Mouse (Mus musculus): ENCODE results near the gene Hist1h1a.

- TF ChIP-seq CHD1 (IDR thresholded peaks at IDR 0.05; ENCODE audit: low read depth, low read length) (peak; percentile 92; the same call in 1 of the 2 replicates), POLR2A (IDR thresholded peaks at IDR 0.05; ENCODE audit: low read depth, low read length) (peak; percentile 98), RCOR1 (conservative IDR thresholded peaks at IDR 0.05; ENCODE audit: low read depth, low read length) (peak; percentile 43), CTCF (conservative IDR thresholded peaks at IDR 0.05 in 1 of 2, IDR thresholded peaks at IDR 0.05 in 1 of 2; ENCODE audit: low read depth in 2 of 2, low read length in 2 of 2) (no peak), MAX (IDR thresholded peaks at IDR 0.05; ENCODE audit: low read length) (no peak), RAD21 (IDR thresholded peaks at IDR 0.05; ENCODE audit: low read depth, low read length) (no peak), TBP (conservative IDR thresholded peaks at IDR 0.05; ENCODE audit: low read depth, low read length) (no peak), EP300 (IDR thresholded peaks at IDR 0.05; ENCODE audit: low read length) (no peak), GABPA (IDR thresholded peaks at IDR 0.05; ENCODE audit: insufficient replicate concordance, low read depth, low read length) (no peak), SMC3 (IDR thresholded peaks at IDR 0.05; ENCODE audit: low read depth, low read length) (no peak)
Measured at GRCm38 (mm10) chr13:23757211-23757773, 6.2 kb upstream of the Hist1h1a start.

All from CH12.LX (cell line).